Mouse (Mus musculus) fibroblast of lung, adult 2 months (primary cell): Measurements from ENCODE around the gene Gm49368.
A peak's percentile ranks its signal among the peaks of the same experiment; 100 is the strongest.

Experiments
- DNase-seq: peaks from one replicate; pipeline ENCODE4 v3.0.0-alpha.2; 2011; ENCODE audit warnings: low read depth

Gm49368 gene

DNA sequence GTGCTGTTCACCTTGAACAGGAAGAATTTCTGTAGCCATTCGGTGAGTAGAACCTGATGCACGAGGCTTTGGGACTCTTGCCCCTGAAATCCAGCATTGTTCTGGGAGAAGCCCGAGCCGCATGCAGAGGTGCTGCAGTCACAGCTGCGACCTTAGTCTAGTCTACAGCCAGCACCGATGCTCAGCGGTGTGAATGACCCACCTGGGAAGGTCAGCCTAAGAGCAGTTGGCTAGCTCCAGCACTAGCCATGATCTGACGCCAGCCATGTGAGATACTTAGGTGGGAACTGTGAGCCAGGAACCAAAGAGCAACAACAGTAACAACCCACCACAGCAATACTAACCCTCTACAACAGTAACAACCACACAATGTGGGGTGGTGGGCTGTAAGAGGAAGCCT lies 4.6 kb upstream of the Gm49368 start:
- no peak for DNase-seq

- no peak for DNase-seq
These were observed 3.9 kb upstream of the Gm49368 start for GRCm38 (mm10) chr7:128058576-128058975.

GRCm38 (mm10) chr7:128059091-128059490 lies 3.4 kb upstream of the Gm49368 start:
- no peak for DNase-seq

- no peak for DNase-seq
These were observed 813 bp downstream of the Gm49368 start for GRCm38 (mm10) chr7:128063211-128063781.

- DNase-seq: no peak
These were observed 3.1 kb downstream of the Gm49368 start for GRCm38 (mm10) chr7:128065547-128065946.

GRCm38 (mm10) chr7:128067847-128068246 lies 5.4 kb downstream of the Gm49368 start:
- no peak for DNase-seq

- DNase-seq: no peak
These were observed 7.4 kb downstream of the Gm49368 start for GRCm38 (mm10) chr7:128069844-128070243.

DNA sequence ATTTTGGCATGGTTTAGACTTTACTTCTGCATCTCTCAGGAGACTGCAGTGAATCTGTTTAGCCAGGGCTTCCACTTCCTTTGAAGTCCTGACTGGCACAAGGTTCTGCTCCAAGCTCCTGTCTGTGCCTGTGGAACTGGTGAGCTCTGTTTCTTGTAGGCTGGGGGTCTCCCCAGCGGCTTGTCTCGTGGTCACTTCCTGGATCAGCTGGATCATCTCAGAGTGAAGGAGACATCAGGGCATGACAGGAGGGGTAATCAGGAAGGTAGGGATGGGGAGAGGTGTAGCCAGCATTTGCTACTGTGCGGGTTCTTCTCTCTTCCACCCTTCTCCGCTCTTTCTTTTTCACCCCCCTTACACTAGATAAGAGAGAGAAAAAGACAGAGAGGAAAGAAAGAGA lies 9.3 kb downstream of the Gm49368 start:
- no peak for DNase-seq

DNA sequence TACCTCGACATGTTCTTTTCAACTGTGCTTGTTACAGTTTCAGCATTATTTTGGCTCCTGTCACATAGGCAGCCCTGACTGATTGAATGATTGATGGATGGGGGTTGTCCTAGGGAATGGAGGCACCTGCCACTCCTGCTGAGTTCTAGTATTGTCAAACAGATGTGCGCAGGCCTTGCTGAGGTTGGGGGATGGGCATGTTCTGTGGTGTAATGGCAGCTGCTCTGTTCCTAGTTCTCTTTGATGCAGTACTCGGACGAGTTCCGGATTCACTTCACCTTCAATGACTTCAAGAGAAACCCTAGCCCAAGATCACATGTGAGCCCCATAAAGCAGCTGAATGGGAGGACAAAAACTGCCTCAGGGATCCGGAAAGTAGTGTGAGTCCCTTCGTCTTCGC lies 17.5 kb downstream of the Gm49368 start:
- DNase-seq: no peak

DNA sequence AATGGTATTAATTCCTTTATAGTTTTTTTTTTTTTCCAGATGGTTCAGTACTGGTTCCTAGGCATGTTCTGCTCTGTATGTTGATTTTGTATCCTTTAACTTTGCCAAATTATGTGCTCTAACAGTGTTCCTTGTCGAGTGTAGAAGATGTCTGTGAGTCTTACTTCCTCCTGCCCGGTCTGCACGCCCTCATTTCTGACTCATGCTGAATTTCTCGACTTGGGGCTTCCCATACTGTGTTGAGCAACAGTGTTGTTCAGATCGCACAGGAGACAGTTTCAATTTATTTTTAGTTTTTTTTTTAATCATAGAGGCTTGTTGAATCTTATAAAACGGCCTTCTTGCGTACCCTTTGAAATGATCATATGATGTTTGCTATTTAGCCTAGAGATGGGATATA lies 26.7 kb downstream of the Gm49368 start:
- DNase-seq: peak; percentile 64

- DNase-seq: no peak
These were observed 35.7 kb downstream of the Gm49368 start for GRCm38 (mm10) chr7:128098135-128098534.

DNA sequence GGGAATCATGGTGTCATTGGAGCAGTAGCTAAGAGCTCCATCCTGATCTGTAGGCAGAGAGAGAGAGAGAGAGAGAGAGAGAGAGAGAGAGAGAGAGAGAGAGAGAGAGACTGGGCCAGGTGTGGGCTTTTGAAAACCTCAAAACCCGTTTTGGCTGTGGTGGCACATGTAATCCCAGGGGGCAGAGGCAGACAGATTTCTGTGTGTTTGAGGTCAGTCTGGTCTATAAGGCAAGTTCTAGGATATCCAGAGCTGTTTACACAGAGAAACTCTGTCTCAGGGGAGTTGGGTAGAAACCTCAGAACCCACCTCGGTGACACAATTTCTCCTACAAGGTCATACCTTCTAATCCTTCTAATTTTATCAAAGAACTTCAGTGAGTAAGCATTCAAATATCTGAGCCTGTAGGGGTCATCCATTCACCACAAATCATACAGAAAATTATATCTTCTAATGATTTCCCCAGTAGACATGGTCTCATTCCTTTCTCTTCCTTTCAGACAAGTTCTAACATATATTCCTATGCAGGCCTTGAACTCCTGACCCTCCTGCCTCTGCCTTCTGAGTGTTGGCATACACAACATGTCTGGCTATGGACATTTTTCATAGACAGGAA lies 38.4 kb downstream of the Gm49368 start:
- no peak for DNase-seq

DNA sequence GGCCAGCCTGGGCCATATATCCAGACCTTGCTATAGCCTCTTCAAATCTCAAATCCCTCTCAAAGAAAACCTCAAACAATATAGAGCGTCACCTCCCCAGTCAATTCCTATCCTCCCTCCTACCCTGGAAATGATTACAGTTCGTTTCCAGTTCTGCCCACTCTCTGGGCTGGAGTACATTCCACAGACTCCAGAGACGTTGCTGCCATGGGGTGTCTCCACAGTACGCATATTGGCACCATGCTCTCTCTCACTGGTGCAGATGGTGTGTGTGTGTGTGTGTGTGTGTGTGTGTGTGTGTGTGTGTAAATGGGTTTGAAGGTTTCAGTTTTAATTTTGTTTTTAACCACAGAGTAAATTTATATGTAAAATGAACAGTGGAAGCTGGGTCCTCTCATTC lies 42.8 kb downstream of the Gm49368 start:
- DNase-seq: no peak

GRCm38 (mm10) chr7:128107462-128107861 lies 45.0 kb downstream of the Gm49368 start:
- DNase-seq: no peak

DNA sequence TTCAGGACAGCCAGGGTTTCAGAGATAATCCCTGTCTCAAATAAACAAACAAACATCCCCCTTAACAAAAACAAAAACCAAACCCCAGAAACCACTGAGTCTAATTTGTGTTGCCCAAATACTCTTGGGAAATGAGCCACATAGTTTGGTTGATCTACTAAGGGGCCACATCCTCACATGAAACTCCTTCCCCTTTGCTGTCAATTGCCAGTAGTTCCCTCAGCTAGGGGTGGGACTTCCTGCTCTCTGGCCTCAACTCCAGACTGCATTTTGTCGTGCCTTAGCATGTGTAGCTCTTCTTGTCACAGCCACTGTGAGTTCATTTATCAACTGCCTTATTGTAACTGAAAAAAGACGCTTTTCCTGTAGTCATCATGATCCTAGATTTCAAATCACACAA lies 47.8 kb downstream of the Gm49368 start:
- DNase-seq: no peak

DNA sequence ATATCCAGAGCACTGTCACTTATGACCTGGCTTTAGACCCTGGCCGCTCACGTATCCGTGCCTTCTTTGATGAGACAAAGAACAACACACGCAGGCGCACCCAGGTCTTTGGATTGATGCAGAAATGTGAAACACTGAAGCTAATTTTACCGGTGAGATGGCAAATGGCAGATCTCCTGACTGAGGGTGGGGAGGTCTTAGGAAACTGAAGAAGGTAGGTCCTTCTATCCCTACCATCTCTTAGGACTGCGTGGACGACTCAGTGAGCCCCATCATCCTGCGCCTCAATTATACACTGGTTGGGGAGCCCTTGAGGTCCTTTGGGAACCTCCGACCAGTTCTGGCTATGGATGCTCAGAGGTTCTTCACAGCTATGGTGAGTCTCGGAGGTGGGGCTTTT lies 49.6 kb downstream of the Gm49368 start:
- DNase-seq: no peak

DNA sequence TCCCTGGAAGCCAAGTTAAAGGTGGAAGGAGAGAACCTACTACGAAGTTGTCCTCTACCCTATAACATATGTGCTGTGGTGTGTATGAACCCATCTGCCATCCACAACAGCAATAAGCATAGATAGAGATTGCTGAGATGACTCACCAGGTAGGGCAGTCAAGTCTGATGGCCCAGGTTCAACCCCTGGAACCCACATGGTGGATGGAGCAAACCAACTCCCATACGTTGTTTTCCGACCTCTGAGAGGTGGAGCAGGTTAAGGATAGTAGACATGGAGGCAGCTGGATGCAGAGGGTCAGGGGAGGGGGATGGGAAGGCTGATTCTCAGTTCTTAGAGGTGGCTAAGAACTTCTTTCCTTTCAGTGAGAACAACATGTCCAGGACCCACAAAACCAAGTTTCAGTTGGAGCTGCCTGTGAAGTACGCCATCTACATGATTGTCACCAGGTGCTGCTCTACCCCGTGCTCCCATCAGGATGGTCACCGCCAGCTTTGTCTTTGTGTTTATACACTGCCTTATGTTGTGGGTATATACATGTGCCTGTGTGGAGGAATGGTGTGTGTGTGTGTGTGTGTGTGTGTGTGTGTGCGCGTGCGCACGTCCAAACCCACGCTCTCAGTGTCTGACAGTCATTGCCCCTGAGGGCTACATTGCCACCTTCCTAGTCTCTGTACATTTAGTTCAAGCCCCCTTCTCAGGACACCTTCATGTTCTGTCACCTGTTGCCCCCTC lies 52.1 kb downstream of the Gm49368 start:
- no peak for DNase-seq

GRCm38 (mm10) chr7:128115211-128115958 lies 52.9 kb downstream of the Gm49368 start:
- no peak for DNase-seq

DNA sequence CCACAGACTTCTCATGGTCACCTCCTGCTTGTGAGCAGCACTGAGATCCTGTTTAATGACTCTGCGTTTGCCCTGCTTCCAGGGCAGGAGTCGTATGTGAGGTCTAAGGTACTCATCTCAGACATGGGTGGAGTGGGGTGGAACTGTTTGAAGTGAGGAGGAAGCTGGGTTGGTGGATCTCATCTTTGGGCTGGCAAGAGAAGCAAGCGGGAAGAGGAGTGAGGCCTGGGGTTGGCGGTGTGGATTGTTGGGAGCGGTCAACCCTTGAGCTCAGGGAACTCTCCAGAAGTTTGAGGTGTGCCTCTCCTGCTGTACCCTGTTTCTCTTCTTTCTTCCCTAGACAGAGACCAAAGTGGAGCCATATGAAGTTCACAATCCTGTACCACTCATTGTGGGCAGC lies 53.9 kb downstream of the Gm49368 start:
- no peak for DNase-seq

GRCm38 (mm10) chr7:128119726-128120490 lies 57.4 kb downstream of the Gm49368 start:
- DNase-seq: no peak

- no peak for DNase-seq
These were observed 66.5 kb downstream of the Gm49368 start, which contains the start of gene Itgax for GRCm38 (mm10) chr7:128128741-128129720. Itgax (plus strand) TSS chr7:128129547.
